In the genomic region with DNA sequence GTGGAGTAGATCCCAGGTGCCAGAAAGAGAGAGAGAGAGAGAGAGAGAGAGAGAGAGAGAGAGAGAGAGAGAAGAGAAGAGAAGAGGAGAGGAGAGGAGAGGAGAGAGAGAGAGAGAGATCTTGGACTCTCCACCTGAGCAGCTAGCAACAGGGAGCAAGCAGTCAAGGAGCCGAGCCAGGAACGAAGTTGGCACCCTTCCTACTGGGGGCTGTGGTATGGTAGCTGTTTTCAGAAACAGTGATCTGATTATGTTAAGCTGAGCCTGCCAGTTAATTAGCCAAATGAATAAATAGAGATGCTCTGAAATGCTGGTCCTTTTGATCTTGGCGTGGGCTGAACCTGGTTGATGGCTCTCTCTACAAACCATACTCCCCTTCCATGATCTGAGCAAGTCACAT, we compare ENCODE assay signal across 23 mouse cellular contexts. TPM values are rescaled to one million over a fixed set of nuclear protein-coding genes. Genes with fewer than 3 reads are reported as not detected.
DNase-seq lines count a peak whose midpoint lies in the region; ATAC-seq and TF ChIP-seq lines count a peak whose summit lies in the region.
"Had no signal": no experiment of that assay in that cellular context is flagged by ENCODE, and none has a peak within 500 bp of the region (broad histone marks: within the 10 kb centered on the region; RNA-seq: fewer than 3 reads in every experiment).

No protein-coding gene starts in this region.

- intact Hi-C loops in left cerebral cortex, postnatal 4 days (cut with DNase I), result no loop called here
- intact Hi-C loops in left cerebral cortex, postnatal 10 days (cut with DNase I), result no loop called here

- WGBS in forebrain, postnatal 0 days, result 36% methylated on average over 3 of the region's 3 CpGs
- WGBS in forebrain, embryonic 11.5 days, result 78% methylated on average over 3 of the region's 3 CpGs

- no peak overlapping the region for H3K4me2 ChIP-seq in forebrain, postnatal 0 days (ENCODE audit: low read depth)
- no peak overlapping the region for H3K4me2 ChIP-seq in forebrain, embryonic 11.5 days (ENCODE audit: low read depth, low read length, severe bottlenecking)
- H3K4me2 ChIP-seq: embryonic facial prominence, embryonic 12.5 days; embryonic facial prominence, embryonic 15.5 days; forebrain, embryonic 12.5 days; heart, embryonic 12.5 days; heart, embryonic 15.5 days; hindbrain, embryonic 15.5 days; intestine, embryonic 15.5 days had no signal

- no peak overlapping the region for H3K27ac ChIP-seq in forebrain, postnatal 0 days (ENCODE audit: low read depth, low read length)
- H3K27ac ChIP-seq in forebrain, embryonic 11.5 days (ENCODE audit: low read depth, low read length), result no peak overlapping the region
- H3K27ac ChIP-seq: embryonic facial prominence, embryonic 12.5 days; embryonic facial prominence, embryonic 15.5 days; forebrain, embryonic 12.5 days; heart, embryonic 15.5 days; hindbrain, embryonic 15.5 days; intestine, embryonic 15.5 days had no signal

- ATAC-seq in forebrain, postnatal 0 days, result no peak
- ATAC-seq in forebrain, embryonic 11.5 days (replicated peaks; ENCODE audit: low FRiP score), result no peak
- ATAC-seq: intestine, embryonic 15.5 days had no signal

- no peaks in the 10 kb centered on the region for H3K9me3 ChIP-seq in forebrain, postnatal 0 days (ENCODE audit: low read length)
- H3K9me3 ChIP-seq in forebrain, embryonic 11.5 days (ENCODE audit: control insufficient read depth, low read length), result no peaks in the 10 kb centered on the region
- H3K9me3 ChIP-seq: embryonic facial prominence, embryonic 12.5 days; embryonic facial prominence, embryonic 15.5 days; forebrain, embryonic 12.5 days; heart, embryonic 15.5 days; hindbrain, embryonic 15.5 days; intestine, embryonic 15.5 days had no signal

- TF ChIP-seq CTCF in forebrain, postnatal 0 days (IDR thresholded peaks at IDR 0.05; ENCODE audit: low read depth), result no peak

- no peak overlapping the region for H3K4me3 ChIP-seq in forebrain, postnatal 0 days (ENCODE audit: low read depth, low read length)
- no peak overlapping the region for H3K4me3 ChIP-seq in forebrain, embryonic 11.5 days (ENCODE audit: low read depth, low read length)
- H3K4me3 ChIP-seq: embryonic facial prominence, embryonic 12.5 days; embryonic facial prominence, embryonic 15.5 days; forebrain, embryonic 12.5 days; heart, embryonic 12.5 days; heart, embryonic 15.5 days; hindbrain, embryonic 15.5 days; intestine, embryonic 15.5 days had no signal

- no peaks in the 10 kb centered on the region for H3K36me3 ChIP-seq in forebrain, postnatal 0 days (ENCODE audit: insufficient read depth)
- H3K36me3 ChIP-seq in forebrain, embryonic 11.5 days (ENCODE audit: control insufficient read depth, insufficient read depth, low read length), result no peaks in the 10 kb centered on the region
- H3K36me3 ChIP-seq: embryonic facial prominence, embryonic 12.5 days; embryonic facial prominence, embryonic 15.5 days; forebrain, embryonic 12.5 days; heart, embryonic 12.5 days; heart, embryonic 15.5 days; hindbrain, embryonic 15.5 days; intestine, embryonic 15.5 days had no signal

- no peaks in the 10 kb centered on the region for H3K4me1 ChIP-seq in forebrain, postnatal 0 days (ENCODE audit: insufficient read depth)
- H3K4me1 ChIP-seq in forebrain, embryonic 11.5 days (replicated peaks; ENCODE audit: control insufficient read depth, insufficient read depth, low read length), result no peaks in the 10 kb centered on the region
- H3K4me1 ChIP-seq: embryonic facial prominence, embryonic 12.5 days had no signal

- H3K27me3 ChIP-seq in forebrain, postnatal 0 days (ENCODE audit: insufficient read depth, low read length), result no peaks in the 10 kb centered on the region
- H3K27me3 ChIP-seq in forebrain, embryonic 11.5 days (ENCODE audit: control insufficient read depth, insufficient read depth, low read length), result no peaks in the 10 kb centered on the region
- H3K27me3 ChIP-seq: embryonic facial prominence, embryonic 12.5 days; embryonic facial prominence, embryonic 15.5 days; forebrain, embryonic 12.5 days; heart, embryonic 12.5 days; heart, embryonic 15.5 days; hindbrain, embryonic 15.5 days; intestine, embryonic 15.5 days had no signal

- H3K9ac ChIP-seq in forebrain, postnatal 0 days, result no peak overlapping the region
- H3K9ac ChIP-seq in forebrain, embryonic 11.5 days (ENCODE audit: low read length), result no peak overlapping the region
- H3K9ac ChIP-seq: embryonic facial prominence, embryonic 12.5 days; embryonic facial prominence, embryonic 15.5 days; forebrain, embryonic 12.5 days; heart, embryonic 12.5 days; heart, embryonic 15.5 days; hindbrain, embryonic 15.5 days; intestine, embryonic 15.5 days had no signal

- DNase-seq in cerebellum, postnatal 10 days, result peak; percentile 88 to 91
- no peak for DNase-seq in cerebellum, adult 9-11 months
- peak; percentile 28 for DNase-seq in forebrain, postnatal 0 days
- DNase-seq in forebrain, embryonic 11.5 days (ENCODE audit: low spot score), result no peak
- DNase-seq in left cerebral cortex, postnatal 4 days, result peak; percentile 75
- no peak for DNase-seq in left cerebral cortex, postnatal 10 days (ENCODE audit: extremely low spot score in 1 of 2, low spot score in 2 of 2)
- peak; percentile 83 for DNase-seq in MN1 (ENCODE audit: low spot score)
- DNase-seq in lung, postnatal 25 days (ENCODE audit: low spot score), result no peak
- DNase-seq: adrenal gland, adult 2 months; adrenal gland, postnatal 14 days; cerebellum, adult 2 months; gastrocnemius, postnatal 25 days; heart, adult 18-20 months; heart, postnatal 10 days; heart, postnatal 36 days; kidney, adult 11 months had no signal

RNA-seq across cellular contexts. Expression of gene Ccdc6, which starts 31.7 kb away (rescaled TPM):
- total RNA-seq in forebrain, postnatal 0 days (2014; rRNA removed), result 24.4 and 34.2 TPM in 2 replicates
- 16.1 and 20.8 TPM in 2 replicates for polyA plus RNA-seq in forebrain, postnatal 0 days (2015; fragmentation: Nextera tagmentation; extraction: Ambion mirVana)
- polyA plus RNA-seq in forebrain, embryonic 11.5 days (2014; fragmentation: Nextera tagmentation; extraction: Ambion mirVana), result 17.6 and 19.4 TPM in 2 replicates
- total RNA-seq in left cerebral cortex, postnatal 4 days (2021), result 10 to 100 TPM; 68.1 to 70.5 TPM
- total RNA-seq in left cerebral cortex, postnatal 10 days (2021), result 10 to 100 TPM; 56.2 to 62.9 TPM

Comparison
In these comparisons a context has a peak if more than half of its experiments do, and no peak if none do; other contexts are left out.
1. DNase-seq: peak in cerebellum, postnatal 10 days (2 of 2), forebrain, postnatal 0 days (single experiment), left cerebral cortex, postnatal 4 days (single experiment) and MN1 (single experiment); none in cerebellum, adult 9-11 months (single experiment), forebrain, embryonic 11.5 days (single experiment), left cerebral cortex, postnatal 10 days (0 of 2) and lung, postnatal 25 days (single experiment).